Mouse (Mus musculus) kidney, adult 2 months (tissue): ENCODE results near the gene Plgrkt.

Source experiments
- CTCF ChIP-seq: fragments of 200-500 bp; conservative IDR thresholded peaks from 2 replicates; pipeline ENCODE4 v1.5.1; 2011; ENCODE audit warnings: low read depth, mild to moderate bottlenecking, control low read depth, low read length, moderate library complexity, mixed read lengths; ENCODE audit not compliant: insufficient read depth, insufficient read length
- POLR2A ChIP-seq: fragments of 200-500 bp; IDR thresholded peaks from one replicate; pipeline ENCODE4 v1.6.1; 2011; ENCODE audit warnings: low read depth, low read length, control low read depth

GRCm38 (mm10) chr19:29368041-29368440 lies 851 bp upstream of the Plgrkt start:
- TF ChIP-seq CTCF (no peak), POLR2A (no peak)
